Mouse (Mus musculus): ENCODE measurements around the gene Nrm.

DNA sequence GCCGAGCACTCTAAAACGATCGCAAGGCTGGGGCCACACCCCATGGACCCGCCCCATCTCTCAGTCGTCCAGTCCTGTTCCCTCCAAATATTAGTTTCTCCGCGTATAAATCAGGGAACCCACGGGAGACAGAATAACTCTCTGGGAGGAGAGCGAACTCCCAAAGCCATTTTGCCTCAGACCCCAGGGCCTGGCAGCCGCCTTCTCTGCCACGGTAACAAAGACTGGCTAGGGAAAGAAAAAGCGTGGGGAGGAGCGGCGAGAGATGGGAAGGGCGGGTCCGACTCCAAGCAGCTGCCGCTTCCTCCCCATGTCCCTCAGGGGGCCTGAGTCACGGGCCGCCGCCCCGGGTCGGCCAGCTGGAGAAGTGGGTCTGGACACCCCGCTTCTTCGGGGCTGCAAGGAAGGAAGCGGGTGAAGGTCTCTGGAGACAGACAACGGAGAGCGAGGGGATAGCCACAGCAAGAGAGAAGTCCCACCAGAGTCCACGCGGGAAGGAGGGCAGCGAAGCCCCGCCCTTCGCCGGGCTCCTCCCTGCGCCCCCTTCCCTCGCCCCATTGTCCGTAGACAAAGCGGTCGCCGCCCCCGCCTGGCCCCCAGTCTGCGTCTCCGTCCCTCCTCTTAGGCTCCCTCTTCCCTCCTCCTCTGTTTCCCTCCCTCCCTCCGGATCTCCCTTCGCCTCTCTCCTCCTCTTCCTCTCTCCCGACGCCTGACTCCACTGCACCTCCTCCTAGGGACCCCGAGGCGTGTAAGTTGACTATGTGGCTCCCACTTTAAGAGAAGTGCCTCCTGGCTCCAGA, 4.6 kb downstream of the Nrm start, which contains the start of gene Ppp1r18:
- no peak for TF ChIP-seq CTCF (IDR thresholded peaks at IDR 0.05; ENCODE audit: low read depth)
- no peak for TF ChIP-seq EP300 (IDR thresholded peaks at IDR 0.05; ENCODE audit: low read depth)

Measured in liver, embryonic 14.5 days (tissue).